Mouse (Mus musculus): ENCODE data around the gene Cse1l.
A peak's percentile ranks its signal among the peaks of the same experiment; 100 is the strongest.

Gene Cse1l

GRCm38 (mm10) chr2:166905711-166906522 lies at the start of gene Cse1l:
Gene Cse1l, plus strand, starts transcription at chr2:166906040.
- peak; percentile 98 for DNase-seq (ENCODE audit: low spot score)

DNA sequence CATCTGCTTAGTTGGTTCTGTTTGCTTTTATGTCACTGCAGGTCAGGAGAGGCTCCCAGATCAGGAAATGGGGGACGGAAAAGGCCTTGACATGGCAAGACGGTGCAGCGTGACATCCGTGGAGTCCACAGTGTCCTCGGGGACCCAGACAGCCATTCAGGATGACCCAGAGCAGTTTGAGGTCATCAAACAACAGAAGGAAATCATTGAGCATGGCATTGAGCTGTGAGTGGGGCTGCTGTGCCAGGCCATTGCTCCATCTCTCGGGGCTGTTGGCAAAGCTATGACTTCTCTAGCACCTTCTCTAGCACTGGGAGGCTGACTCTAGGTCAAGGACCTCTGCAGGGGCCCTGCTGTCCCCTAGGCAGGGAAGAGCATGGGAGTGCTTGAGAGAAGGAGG lies 49.5 kb upstream of the Cse1l start:
- DNase-seq (ENCODE audit: low spot score): no peak

GRCm38 (mm10) chr2:166857118-166857517 lies 48.7 kb upstream of the Cse1l start:
- no peak for DNase-seq (ENCODE audit: low spot score)

GRCm38 (mm10) chr2:166859214-166859613 lies 46.6 kb upstream of the Cse1l start:
- no peak for DNase-seq (ENCODE audit: low spot score)

DNA sequence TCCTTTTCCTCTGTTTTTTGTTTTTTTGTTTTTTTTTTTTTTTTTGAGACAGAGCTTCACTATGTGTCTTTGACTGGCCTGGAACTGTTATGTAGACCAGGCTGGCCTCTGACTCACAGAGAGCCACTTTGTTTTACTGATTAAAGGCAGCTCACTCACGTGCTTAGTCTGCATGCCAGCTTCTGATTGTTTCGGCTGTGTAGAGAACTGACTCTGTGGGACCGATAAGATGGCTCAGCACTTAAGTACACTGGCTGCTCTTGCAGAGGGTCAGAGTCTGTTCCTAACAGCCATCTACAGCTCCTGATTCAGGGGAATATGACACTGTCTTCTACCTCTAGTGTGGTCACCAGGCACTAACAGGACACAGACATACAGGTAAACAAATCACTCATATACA lies 43.3 kb upstream of the Cse1l start:
- peak; percentile 29 for DNase-seq (ENCODE audit: low spot score)

DNA sequence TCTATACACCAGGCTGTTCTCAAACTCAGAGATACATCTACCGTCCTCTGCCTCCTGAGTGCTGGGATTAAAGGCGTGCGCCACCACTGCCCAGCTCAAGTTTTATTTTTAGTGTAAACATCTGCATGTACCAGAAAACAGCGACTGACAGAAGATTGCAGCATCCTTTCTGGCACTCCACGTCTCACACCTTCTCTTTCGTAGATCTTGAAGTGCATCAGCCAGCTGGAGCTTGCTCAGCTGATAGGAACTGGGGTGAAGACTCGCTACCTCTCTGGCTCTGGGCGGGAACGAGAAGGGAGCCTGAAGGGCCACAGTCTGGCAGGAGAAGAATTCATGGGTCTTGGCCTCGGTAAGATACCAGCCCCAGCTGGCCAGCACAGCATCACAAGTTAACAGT lies 40.4 kb upstream of the Cse1l start:
- DNase-seq (ENCODE audit: low spot score): no peak

- DNase-seq (ENCODE audit: low spot score): peak; percentile 66
Measured at GRCm38 (mm10) chr2:166870271-166870865, 35.5 kb upstream of the Cse1l start.

GRCm38 (mm10) chr2:166870899-166871298 lies 34.9 kb upstream of the Cse1l start:
- DNase-seq (ENCODE audit: low spot score): no peak

DNA sequence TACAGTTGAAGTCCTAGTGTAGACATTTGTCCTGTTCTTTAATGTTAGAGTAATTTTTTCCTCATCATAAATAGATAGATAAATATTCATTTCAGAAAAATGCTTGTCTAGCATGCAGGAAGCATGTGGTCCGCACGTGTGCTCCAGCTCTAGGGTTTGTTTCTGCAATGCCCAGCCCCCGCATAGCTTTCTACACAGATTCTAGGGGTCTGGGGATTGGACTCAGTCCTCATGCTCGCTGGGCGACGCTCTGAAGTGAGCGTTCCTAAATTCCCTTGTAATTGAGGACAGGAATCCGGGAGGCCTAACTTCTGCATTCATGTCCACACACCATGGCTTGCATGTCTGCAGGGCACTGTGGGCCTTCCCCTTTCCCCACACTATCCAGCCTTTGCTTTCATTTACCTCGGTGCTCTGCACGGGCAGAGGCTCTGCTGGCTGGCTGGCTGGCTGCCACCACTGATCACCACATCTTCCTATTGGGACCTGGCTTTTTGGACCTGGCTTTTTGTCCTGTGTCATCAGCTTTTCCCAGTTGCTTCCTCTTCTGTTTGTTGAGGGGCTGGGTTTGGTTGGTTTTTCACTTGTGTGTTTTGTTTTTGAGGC lies 31.1 kb upstream of the Cse1l start:
- no peak for DNase-seq (ENCODE audit: low spot score)

DNA sequence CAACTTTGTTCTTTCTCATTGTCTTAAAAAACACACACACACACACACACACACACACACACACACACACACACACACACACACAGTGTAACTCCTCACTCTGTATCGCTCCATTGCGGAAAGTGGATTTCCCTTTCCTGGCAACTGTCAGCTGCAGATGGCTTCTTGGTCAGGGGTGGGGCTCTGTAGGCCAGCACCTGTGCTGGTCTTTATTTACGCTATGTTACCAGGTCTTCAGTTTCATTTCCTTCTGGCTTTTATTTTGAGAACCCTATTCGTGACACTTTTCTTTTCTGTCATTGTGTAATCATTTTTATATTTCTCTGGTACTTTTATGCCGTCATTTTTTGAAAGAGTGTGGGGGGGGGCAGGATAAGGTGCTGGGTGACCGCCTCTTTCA lies 30.3 kb upstream of the Cse1l start:
- no peak for DNase-seq (ENCODE audit: low spot score)

DNA sequence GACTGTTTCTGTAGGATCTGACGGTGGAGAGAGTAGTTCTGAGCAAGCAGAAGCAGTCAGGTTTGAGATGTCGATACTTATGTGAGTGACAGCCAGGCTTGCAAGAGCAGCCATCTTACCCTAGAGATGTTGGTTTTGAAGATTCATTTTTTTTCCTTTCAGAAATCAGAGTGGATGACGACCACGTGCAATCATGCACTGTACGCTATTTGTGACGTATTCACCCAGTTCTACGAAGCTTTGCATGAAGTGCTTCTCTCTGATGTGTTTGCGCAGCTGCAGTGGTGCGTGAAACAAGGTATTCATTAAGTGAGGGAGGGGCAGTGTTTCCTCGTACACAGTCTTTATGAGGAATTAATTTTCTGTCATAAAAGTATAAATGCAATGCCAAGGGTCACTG lies 29.5 kb upstream of the Cse1l start:
- DNase-seq (ENCODE audit: low spot score): no peak

DNA sequence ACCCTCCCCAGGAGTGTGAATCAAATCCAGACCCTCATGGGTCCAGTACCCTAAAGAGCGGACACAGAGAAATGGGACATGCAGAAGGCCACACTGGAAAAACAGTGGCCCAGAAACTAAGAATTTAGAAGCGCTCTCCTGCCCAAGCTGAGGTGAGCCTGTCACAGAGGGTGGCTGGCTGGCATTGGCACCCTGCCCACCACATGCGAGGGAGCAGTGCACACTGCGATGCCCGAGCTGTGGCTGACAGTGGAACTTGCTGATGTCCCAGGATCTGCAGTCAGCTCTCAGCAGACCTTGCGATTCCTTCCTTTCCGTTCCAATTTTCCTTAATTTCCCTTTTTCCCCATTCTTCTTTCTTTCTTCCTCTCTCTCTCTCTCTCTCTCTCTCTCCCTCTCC lies 20.8 kb upstream of the Cse1l start:
- no peak for DNase-seq (ENCODE audit: low spot score)

DNA sequence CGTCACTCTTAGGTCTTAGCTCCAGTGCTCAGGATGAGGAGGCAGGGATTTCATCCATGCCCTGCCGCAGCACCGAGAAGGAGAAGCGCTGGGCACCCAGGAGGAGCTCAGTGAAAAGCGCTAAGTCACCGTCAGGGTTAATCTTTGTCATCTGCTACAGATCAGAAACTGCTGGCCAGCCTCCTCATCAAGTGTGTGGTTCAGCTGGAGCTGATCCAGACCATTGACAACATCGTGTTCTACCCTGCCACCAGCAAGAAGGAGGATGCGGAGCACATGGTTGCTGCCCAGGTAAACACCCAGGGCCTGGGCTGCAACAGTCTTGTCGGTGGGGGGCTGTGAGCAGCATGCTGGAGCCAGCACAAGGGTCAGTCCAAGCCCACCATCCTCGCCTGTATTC lies 20.2 kb upstream of the Cse1l start:
- DNase-seq (ENCODE audit: low spot score): no peak

GRCm38 (mm10) chr2:166886231-166886630 lies 19.6 kb upstream of the Cse1l start:
- no peak for DNase-seq (ENCODE audit: low spot score)

DNA sequence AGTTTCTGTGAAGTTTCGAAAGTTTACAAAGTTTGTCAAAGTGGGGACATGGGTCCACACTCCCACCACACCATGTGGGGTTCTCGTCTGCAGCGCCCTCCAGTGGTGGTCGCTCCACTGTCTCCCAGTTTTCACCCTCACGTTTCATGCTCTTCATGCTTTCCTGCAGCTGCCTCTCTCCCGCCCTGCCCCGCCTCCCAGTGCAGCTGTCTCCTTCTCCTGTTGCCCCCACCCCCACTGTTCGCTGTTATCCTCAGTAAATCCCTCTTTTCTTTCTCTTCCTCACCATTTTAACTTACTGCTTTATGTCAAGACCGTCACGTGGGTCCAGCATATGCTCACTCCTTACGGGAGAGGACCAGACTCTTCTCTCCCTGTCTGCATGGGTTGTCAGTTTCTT lies 18.0 kb upstream of the Cse1l start:
- no peak for DNase-seq (ENCODE audit: low spot score)

DNA sequence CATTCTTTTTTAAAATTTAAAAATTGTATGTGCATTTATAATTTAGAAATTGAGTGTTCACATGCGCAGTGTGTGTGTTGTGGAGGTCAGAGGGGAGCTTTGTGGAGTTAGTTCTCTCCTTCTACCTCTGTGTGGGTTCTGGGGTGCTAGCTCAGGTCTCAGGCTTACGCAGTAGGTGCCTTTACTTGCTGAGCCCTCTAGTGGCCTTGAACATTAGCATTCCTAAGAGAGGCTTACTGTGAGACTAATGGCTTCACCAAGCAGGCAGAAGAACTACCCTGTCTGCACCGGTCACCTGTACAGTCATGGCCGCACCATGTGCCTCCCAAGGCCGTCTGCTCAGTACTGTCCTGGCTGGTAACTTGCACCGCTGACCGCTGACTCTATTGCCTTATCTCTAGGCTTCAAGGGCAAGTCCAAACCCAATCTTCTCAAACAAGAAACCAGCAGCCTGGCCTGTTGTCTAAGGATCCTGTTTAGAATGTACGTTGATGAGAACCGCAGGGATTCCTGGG lies 14.4 kb upstream of the Cse1l start:
- no peak for DNase-seq (ENCODE audit: low spot score)

- DNase-seq (ENCODE audit: low spot score): peak; percentile 64
Measured at GRCm38 (mm10) chr2:166892158-166892680, 13.6 kb upstream of the Cse1l start.

- DNase-seq (ENCODE audit: low spot score): no peak
Measured at GRCm38 (mm10) chr2:166893036-166893435, 12.8 kb upstream of the Cse1l start.

- no peak for DNase-seq (ENCODE audit: low spot score)
Measured at GRCm38 (mm10) chr2:166896368-166896767, 9.5 kb upstream of the Cse1l start.

- no peak for DNase-seq (ENCODE audit: low spot score)
Measured at GRCm38 (mm10) chr2:166896974-166897373, 8.9 kb upstream of the Cse1l start.

GRCm38 (mm10) chr2:166899161-166899560 lies 6.7 kb upstream of the Cse1l start:
- DNase-seq (ENCODE audit: low spot score): no peak

DNA sequence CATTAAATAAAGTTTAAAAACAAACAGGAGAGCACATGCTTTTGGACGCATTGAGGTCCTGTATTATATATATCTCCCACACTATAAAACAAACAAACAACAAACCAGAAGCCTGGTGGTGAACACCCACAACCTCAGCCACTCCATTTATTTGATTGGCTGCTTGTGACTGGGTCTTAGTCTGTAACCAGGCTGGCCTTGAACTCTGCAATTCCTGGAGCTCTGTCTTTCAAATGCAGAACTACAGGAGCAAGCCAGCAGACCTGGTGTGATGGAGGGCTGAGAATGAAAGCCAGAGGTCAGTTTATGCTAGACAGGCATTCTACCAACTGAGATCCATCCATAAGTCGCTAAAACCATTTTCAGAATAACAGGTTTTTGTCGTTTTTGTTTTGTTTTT lies 6.1 kb upstream of the Cse1l start:
- DNase-seq (ENCODE audit: low spot score): no peak
